Mouse (Mus musculus) heart, postnatal 0 days (tissue): ENCODE data around the gene Cdh8. TPM values are rescaled to one million over a fixed set of nuclear protein-coding genes. Genes with fewer than 3 reads are reported as not detected.

ENCODE experiments used
- ATAC-seq: fragments of 200-750 bp; cut with Nextera tagmentation; 2 replicates; pipeline ENCODE4 v1.8.0; 2017; ENCODE audit warnings: low read depth, moderate number of reproducible peaks, moderate library complexity; ENCODE audit not compliant: insufficient read depth
- DNase-seq: peaks from one replicate; pipeline ENCODE4 v3.0.0-alpha.2; 2016; ENCODE audit warnings: low spot score
- H3K27ac ChIP-seq: fragments of 300-500 bp; sonication (generic); 2 replicates; pipeline ENCODE4 v1.5.1; 2014; ENCODE audit warnings: low read depth, mild to moderate bottlenecking
- H3K27me3 ChIP-seq: fragments of 300-500 bp; sonication (generic); 2 replicates; pipeline ENCODE4 v1.6.1; 2014; ENCODE audit warnings: low read length, mixed read lengths; ENCODE audit not compliant: control insufficient read depth, insufficient read depth
- H3K36me3 ChIP-seq: fragments of 300-500 bp; sonication (generic); replicated peaks from 2 replicates; pipeline ENCODE4 v1.6.1; 2014; ENCODE audit warnings: low read length, mixed read lengths; ENCODE audit not compliant: control insufficient read depth, insufficient read depth
- H3K4me1 ChIP-seq: fragments of 300-500 bp; sonication (generic); 2 replicates; pipeline ENCODE4 v1.6.1; 2014; ENCODE audit warnings: antibody characterized with exemption; ENCODE audit not compliant: control insufficient read depth, insufficient read depth
- H3K4me2 ChIP-seq: fragments of 300-500 bp; sonication (generic); 2 replicates; pipeline ENCODE4 v1.6.1; 2014; ENCODE audit warnings: low read depth, mild to moderate bottlenecking, low read length, moderate library complexity
- H3K4me3 ChIP-seq: fragments of 300-500 bp; sonication (generic); 2 replicates; pipeline ENCODE4 v1.5.1; 2014; ENCODE audit warnings: low read depth, low read length
- H3K9ac ChIP-seq: fragments of 300-500 bp; sonication (generic); replicated peaks from 2 replicates; pipeline ENCODE4 v1.6.1; 2014; ENCODE audit warnings: low read depth, low read length, mixed read lengths
- H3K9me3 ChIP-seq: fragments of 300-500 bp; sonication (generic); replicated peaks from 2 replicates; pipeline ENCODE4 v1.6.1; 2016; ENCODE audit warnings: low read length; ENCODE audit not compliant: control insufficient read depth
- CTCF ChIP-seq: IDR thresholded peaks from 2 replicates; pipeline ENCODE4 v1.5.1; 2016; ENCODE audit warnings: antibody characterized with exemption, control low read depth, low read depth
- EP300 ChIP-seq: IDR thresholded peaks from 2 replicates; pipeline ENCODE4 v1.6.1; 2016; ENCODE audit warnings: antibody characterized with exemption, low read depth
- WGBS: fragments of 180-500 bp; shearing (Covaris S2); extraction: QIAGEN DNeasy Blood & Tissue Kit; methylation state at CpG from one replicate; pipeline ENCODE4 v1.1.7; 2014; 5-methylcytosine and 5-hydroxymethylcytosine counted together
- polyA plus RNA-seq: library from polyadenylated mRNA; unstranded; fragments of >200 nt; fragmentation: Nextera tagmentation; extraction: Ambion mirVana; gene quantifications from 2 replicates; pipeline ENCODE4 v1.2.1, GENCODE M21; 2015
- total RNA-seq: library from RNA; depleted of rRNA; stranded (reverse); fragments of >200 nt; gene quantifications from 2 replicates; pipeline ENCODE4 v1.2.3, GENCODE M21; 2014; ENCODE audit warnings: low replicate concordance

Cdh8 gene
- total and polyA plus RNA-seq, 2 experiments from 2014 or later: 0.15 to 0.19 TPM

DNA sequence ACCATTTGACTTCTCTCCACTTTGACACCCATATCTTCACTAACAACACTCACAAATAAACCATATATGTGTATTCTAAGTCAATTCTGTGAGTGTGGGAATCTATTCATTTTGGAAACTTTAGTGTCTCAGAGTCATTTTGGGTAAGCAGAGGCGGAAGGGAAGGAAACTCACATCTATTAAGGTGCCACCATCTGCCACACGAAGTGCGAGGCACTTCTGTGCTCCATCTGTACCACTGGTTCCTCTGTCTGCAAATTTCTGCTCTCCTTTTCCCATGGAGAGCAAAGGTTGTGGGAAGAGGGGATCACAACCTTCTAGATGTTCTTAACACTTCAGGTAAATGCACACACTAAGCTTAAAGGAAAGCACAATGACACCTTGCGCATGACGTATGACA lies 46.2 kb downstream of the Cdh8 start:
- TF ChIP-seq EP300 (no peak), CTCF (no peak)
- H3K4me1 ChIP-seq: no peaks in the 10 kb centered on the region
- 81% methylated on average over 5 of the region's 5 CpGs for WGBS
- no peak overlapping the region for H3K9ac ChIP-seq
- DNase-seq (no peak), ATAC-seq (no peak)
- H3K4me3 ChIP-seq: no peak overlapping the region
- H3K36me3 ChIP-seq: no peaks in the 10 kb centered on the region
- no peaks in the 10 kb centered on the region for H3K9me3 ChIP-seq
- H3K4me2 ChIP-seq: no peak overlapping the region
- H3K27me3 ChIP-seq: no peaks in the 10 kb centered on the region
- no peak overlapping the region for H3K27ac ChIP-seq

DNA sequence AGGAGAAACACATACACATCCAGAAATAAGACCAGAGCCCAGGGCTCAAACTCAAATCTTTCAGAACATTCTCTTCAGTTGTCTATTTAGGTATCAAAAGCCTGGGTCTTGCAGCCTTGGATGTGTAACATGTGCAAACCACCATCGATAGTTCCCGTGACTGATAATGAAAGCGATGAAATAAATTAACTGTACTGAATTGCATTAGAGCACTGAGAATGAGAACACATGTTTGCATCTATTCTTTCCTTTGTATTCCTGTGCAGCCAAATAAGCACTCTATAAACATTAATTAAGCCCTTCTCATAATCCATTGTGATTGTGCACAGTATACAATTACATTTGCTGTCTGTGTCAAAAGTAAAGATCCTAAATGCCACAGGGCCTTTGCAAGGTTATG lies 47.1 kb downstream of the Cdh8 start:
- DNase-seq (no peak), ATAC-seq (no peak)
- Histone ChIP-seq H3K4me1 (no peaks in the 10 kb centered on the region), H3K27ac (no peak overlapping the region), H3K9me3 (no peaks in the 10 kb centered on the region), H3K4me3 (no peak overlapping the region), H3K27me3 (no peaks in the 10 kb centered on the region), H3K36me3 (no peaks in the 10 kb centered on the region), H3K4me2 (no peak overlapping the region), H3K9ac (no peak overlapping the region)
- no peak for TF ChIP-seq CTCF
- no peak for TF ChIP-seq EP300
- 91% methylated on average over 3 of the region's 3 CpGs for WGBS

DNA sequence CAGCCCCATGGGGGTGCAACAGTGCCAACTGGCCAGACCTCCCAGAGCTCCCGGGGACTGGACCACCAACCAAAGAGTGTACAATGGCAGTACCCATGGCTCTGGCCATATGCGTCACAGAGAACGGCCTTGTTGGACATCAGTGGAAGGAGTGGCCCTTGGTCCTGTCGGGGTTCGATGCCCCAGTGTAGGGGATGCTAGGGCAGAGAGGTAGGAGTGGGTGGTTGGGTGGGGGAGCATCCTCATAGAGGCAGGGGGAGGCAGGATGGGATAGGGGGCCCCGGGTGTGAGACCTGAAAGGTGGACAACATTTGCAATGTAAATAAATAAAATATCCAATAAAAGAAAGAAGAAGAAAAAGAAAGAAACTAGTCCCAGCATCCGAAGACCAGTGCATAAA lies 47.8 kb downstream of the Cdh8 start:
- no peak overlapping the region for H3K9ac ChIP-seq
- no peaks in the 10 kb centered on the region for H3K36me3 ChIP-seq
- H3K27me3 ChIP-seq: no peaks in the 10 kb centered on the region
- 81% methylated on average over 7 of the region's 7 CpGs for WGBS
- DNase-seq (no peak), ATAC-seq (no peak)
- no peak overlapping the region for H3K4me2 ChIP-seq
- TF ChIP-seq EP300 (no peak), CTCF (no peak)
- no peak overlapping the region for H3K4me3 ChIP-seq
- no peaks in the 10 kb centered on the region for H3K4me1 ChIP-seq
- H3K9me3 ChIP-seq: no peaks in the 10 kb centered on the region
- no peak overlapping the region for H3K27ac ChIP-seq

DNA sequence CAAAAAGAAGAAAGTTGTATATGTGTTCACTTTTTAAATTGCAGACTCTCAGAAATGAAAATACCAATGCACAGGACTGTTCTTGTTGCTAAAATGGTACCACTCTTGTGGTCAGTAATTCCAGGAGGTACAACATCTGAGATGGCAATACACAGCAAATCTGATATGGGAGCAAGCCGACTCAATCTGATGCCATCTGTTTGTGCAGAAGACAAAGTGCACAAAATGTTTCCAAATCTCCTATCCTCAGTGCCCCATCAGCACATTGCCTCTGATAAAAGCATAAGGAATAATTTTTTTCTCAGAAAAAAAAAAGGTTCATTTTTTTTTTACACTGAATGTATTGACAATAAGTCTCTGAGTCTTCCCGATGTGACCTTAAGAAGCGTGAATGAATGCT lies 62.3 kb downstream of the Cdh8 start:
- no peak overlapping the region for H3K4me2 ChIP-seq
- 85% methylated on average over 3 of the region's 3 CpGs for WGBS
- H3K9ac ChIP-seq: no peak overlapping the region
- H3K27ac ChIP-seq: no peak overlapping the region
- TF ChIP-seq EP300: no peak
- TF ChIP-seq CTCF: no peak
- H3K36me3 ChIP-seq: no peaks in the 10 kb centered on the region
- H3K4me3 ChIP-seq: no peak overlapping the region
- no peaks in the 10 kb centered on the region for H3K4me1 ChIP-seq
- H3K27me3 ChIP-seq: no peaks in the 10 kb centered on the region
- DNase-seq: no peak
- no peaks in the 10 kb centered on the region for H3K9me3 ChIP-seq
- no peak for ATAC-seq

DNA sequence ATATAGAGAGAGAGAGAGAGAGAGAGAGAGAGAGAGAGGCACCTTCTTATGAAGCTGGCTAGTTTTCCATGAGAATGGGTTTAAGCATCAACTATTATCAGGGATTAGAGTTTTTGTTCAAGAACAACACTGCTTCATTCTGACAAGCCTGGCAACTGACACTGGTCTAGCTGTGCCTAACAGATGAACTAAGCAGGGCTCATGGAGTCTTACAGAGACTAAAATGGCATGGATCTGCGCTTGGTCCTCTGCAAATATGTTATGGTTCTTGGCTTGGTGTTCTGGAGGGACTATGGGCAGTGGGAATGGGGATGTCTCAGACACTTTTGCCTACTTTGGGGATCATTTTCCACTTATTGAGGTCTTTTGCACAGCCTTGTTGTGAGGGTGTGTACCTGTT lies 63.0 kb downstream of the Cdh8 start:
- 42% methylated on average over 1 of the region's 1 CpGs for WGBS
- H3K27me3 ChIP-seq: no peaks in the 10 kb centered on the region
- no peak for DNase-seq
- no peaks in the 10 kb centered on the region for H3K9me3 ChIP-seq
- no peak overlapping the region for H3K4me3 ChIP-seq
- TF ChIP-seq CTCF: no peak
- no peak for TF ChIP-seq EP300
- no peaks in the 10 kb centered on the region for H3K36me3 ChIP-seq
- no peak overlapping the region for H3K4me2 ChIP-seq
- H3K27ac ChIP-seq: no peak overlapping the region
- no peak overlapping the region for H3K9ac ChIP-seq
- no peak for ATAC-seq
- H3K4me1 ChIP-seq: no peaks in the 10 kb centered on the region

DNA sequence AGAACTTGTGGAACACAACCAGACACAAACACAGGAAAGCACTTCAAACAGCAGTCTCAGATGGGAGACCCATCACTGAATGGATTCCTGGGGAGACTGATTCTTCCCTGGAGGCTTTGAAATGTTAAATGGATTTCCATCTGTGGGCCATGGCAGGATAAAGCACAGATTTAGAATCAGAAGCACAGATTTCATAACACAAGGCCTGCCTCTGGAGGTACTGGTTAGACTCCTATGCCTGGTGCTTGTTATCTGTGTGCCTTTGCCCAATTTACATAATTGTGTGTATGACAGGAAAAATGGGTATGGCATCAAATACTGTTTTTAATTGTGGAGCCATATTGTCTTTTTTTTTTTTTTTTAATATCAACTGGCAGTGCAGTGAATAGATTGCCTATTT lies 66.8 kb downstream of the Cdh8 start:
- no peak overlapping the region for H3K9ac ChIP-seq
- H3K27me3 ChIP-seq: no peaks in the 10 kb centered on the region
- no peak overlapping the region for H3K27ac ChIP-seq
- no peaks in the 10 kb centered on the region for H3K4me1 ChIP-seq
- no peaks in the 10 kb centered on the region for H3K9me3 ChIP-seq
- no peak overlapping the region for H3K4me2 ChIP-seq
- ATAC-seq: no peak
- TF ChIP-seq CTCF: no peak
- no peak for TF ChIP-seq EP300
- H3K4me3 ChIP-seq: no peak overlapping the region
- H3K36me3 ChIP-seq: no peaks in the 10 kb centered on the region
- no peak for DNase-seq
